Comparison of ENCODE assay signal across 8 mouse cellular contexts in the genomic region with DNA sequence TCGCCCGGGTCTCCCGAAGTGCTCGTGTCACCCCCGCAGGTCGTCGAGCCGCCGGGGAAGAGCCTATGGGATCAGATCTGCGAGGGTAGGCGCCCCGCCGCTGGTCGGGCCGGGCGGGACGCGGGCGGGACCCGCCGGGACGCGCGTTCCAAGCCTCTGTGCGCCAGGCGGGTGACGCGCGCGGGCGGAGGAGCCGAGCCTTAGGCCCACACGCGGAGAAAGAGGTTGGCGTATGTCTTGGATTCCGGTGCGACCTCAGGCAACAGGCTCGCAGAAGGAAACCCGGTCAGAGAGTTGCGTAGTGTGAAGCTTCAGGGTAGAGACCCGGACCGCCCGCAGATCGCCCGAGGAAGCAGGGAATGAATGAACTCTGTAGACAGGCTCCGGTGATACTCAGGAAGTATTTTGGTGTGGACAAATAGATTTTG. TPM values are rescaled to one million over a fixed set of nuclear protein-coding genes. Genes with fewer than 3 reads are reported as not detected.
DNase-seq lines count a peak whose midpoint lies in the region; ATAC-seq and TF ChIP-seq lines count a peak whose summit lies in the region.

A gene (minus strand): TSS at position 378 of the 428 bp plus-strand sequence.

- H3K27me3 ChIP-seq in lung, embryonic 16.5 days (ENCODE audit: control insufficient read depth, insufficient read depth, low read depth, low read length), result no peaks in the 10 kb centered on the region
- H3K27me3 ChIP-seq in midbrain, embryonic 14.5 days (ENCODE audit: control insufficient read depth, insufficient read depth, low read length), result no peaks in the 10 kb centered on the region

- no peak for DNase-seq in lung, postnatal 4 days
- no peak for DNase-seq in brain, embryonic 14.5 days (ENCODE audit: low read depth)
- DNase-seq in layer of hippocampus, postnatal 25 days (ENCODE audit: extremely low spot score in 1 of 2, low spot score in 1 of 2), result no peak
- no peak for DNase-seq in midbrain, embryonic 14.5 days
- no peak for DNase-seq in yolk sac, embryonic 10.5 days (ENCODE audit: low spot score)
- no peak for DNase-seq in retina, embryonic 14.5 days (ENCODE audit: low spot score)

- peak; percentile 85 for ATAC-seq in lung, embryonic 16.5 days (ENCODE audit: low read depth)
- peak; percentile 43 for ATAC-seq in granulocyte monocyte progenitor cell, adult 5-6 weeks (replicated peaks; ENCODE audit: poor library complexity, severe bottlenecking)
- ATAC-seq in midbrain, embryonic 14.5 days (ENCODE audit: low FRiP score, low TSS enrichment), result peak; percentile 77

- under 1% methylated on average over 46 of the region's 46 CpGs for WGBS in lung, embryonic 16.5 days
- WGBS in midbrain, embryonic 14.5 days, result under 1% methylated on average over 46 of the region's 46 CpGs

- peak within 1 kb of the TSS; percentile 82 for H3K9ac ChIP-seq in lung, embryonic 16.5 days (ENCODE audit: low read length)
- peak within 1 kb of the TSS; percentile 65 for H3K9ac ChIP-seq in midbrain, embryonic 14.5 days (replicated peaks; ENCODE audit: low read length)

- peak within 1 kb of the TSS; percentile 71 for H3K27ac ChIP-seq in lung, embryonic 16.5 days (ENCODE audit: low read length)
- H3K27ac ChIP-seq in midbrain, embryonic 14.5 days (replicated peaks; ENCODE audit: low read depth, low read length), result peak within 1 kb of the TSS; percentile 80

- H3K36me3 ChIP-seq in lung, embryonic 16.5 days (ENCODE audit: control insufficient read depth, insufficient read depth, low read length), result peaks cover 7% of the 10 kb centered on the region
- peaks cover 22% of the 10 kb centered on the region for H3K36me3 ChIP-seq in midbrain, embryonic 14.5 days (ENCODE audit: control insufficient read depth, insufficient read depth, low read length)

- peak within 1 kb of the TSS; percentile 87 for H3K4me3 ChIP-seq in lung, embryonic 16.5 days (ENCODE audit: low read length)
- H3K4me3 ChIP-seq in midbrain, embryonic 14.5 days (replicated peaks; ENCODE audit: low read depth, low read length), result peak within 1 kb of the TSS; percentile 86

- TF ChIP-seq POLR2A in brain, embryonic 14.5 days (IDR thresholded peaks at IDR 0.05; ENCODE audit: borderline replicate concordance, extremely low read depth, insufficient read depth, insufficient read length, poor library complexity, severe bottlenecking), result no peak

- H3K4me2 ChIP-seq in lung, embryonic 16.5 days (ENCODE audit: low read depth, low read length), result peak within 1 kb of the TSS; percentile 88
- peak within 1 kb of the TSS; percentile 89 for H3K4me2 ChIP-seq in midbrain, embryonic 14.5 days (ENCODE audit: low read length)

- TF ChIP-seq CTCF in brain, embryonic 14.5 days (IDR thresholded peaks at IDR 0.05; ENCODE audit: borderline replicate concordance, extremely low read depth, insufficient read depth, insufficient read length), result no peak

- no peaks in the 10 kb centered on the region for H3K9me3 ChIP-seq in lung, embryonic 16.5 days (ENCODE audit: control insufficient read depth, low read length)
- no peaks in the 10 kb centered on the region for H3K9me3 ChIP-seq in midbrain, embryonic 14.5 days (ENCODE audit: control insufficient read depth, low read length)

- H3K4me1 ChIP-seq in lung, embryonic 16.5 days (replicated peaks; ENCODE audit: control insufficient read depth, insufficient read depth, low read length), result peaks cover 14% of the 10 kb centered on the region
- H3K4me1 ChIP-seq in midbrain, embryonic 14.5 days (ENCODE audit: control insufficient read depth, insufficient read depth, low read length), result peaks cover 12% of the 10 kb centered on the region

RNA-seq across cellular contexts. Expression of the gene that starts here (rescaled TPM):
- polyA plus RNA-seq in lung, embryonic 16.5 days (2015; fragmentation: Nextera tagmentation; extraction: Ambion mirVana), result 72.0 and 84.7 TPM in 2 replicates
- polyA plus RNA-seq in brain, embryonic 14.5 days (2012; rRNA removed), result 33.5 and 37.0 TPM in 2 replicates
- total RNA-seq in granulocyte monocyte progenitor cell, adult 5-6 weeks (2014; fragmentation: Nextera tagmentation), result 42.5 and 51.6 TPM in 2 replicates
- 36.8 and 72.4 TPM in 2 replicates for total RNA-seq in granulocyte monocyte progenitor cell, adult 5-6 weeks (2017)
- total RNA-seq in layer of hippocampus, postnatal 25 days (2021), result 10 to 100 TPM; 24.1 to 27.5 TPM
- 64.9 and 69.5 TPM in 2 replicates for polyA plus RNA-seq in midbrain, embryonic 14.5 days (2014; fragmentation: Nextera tagmentation; extraction: Ambion mirVana)
